Mouse (Mus musculus) spleen, postnatal 10 days (tissue): ENCODE measurements at regions not wholly inside any gene's neighbourhood (a gene's known extent, or its start where the extent isn't known, plus 50 kb on each side); places are given as distances from the start of the nearest gene placed in this dataset.

ENCODE experiments used
- DNase-seq, 2 experiments: peaks; one replicate each; pipeline ENCODE4 v3.0.0; 2021 to 2022; ENCODE audit warnings: low spot score in 2 of 2

- DNase-seq = no peak
These were observed 52.1 kb upstream of the Foxq1 start for GRCm38 (mm10) chr13:31503832-31504231.

GRCm38 (mm10) chr13:31504316-31504715, 51.6 kb upstream of the Foxq1 start:
- no peak for DNase-seq

- no peak for DNase-seq
These were observed 50.5 kb upstream of the Foxq1 start for GRCm38 (mm10) chr13:31505386-31505785.
